Mouse (Mus musculus) stomach, postnatal 0 days (tissue): ENCODE measurements around the gene Ntm.

Experiments used
- CTCF ChIP-seq: IDR thresholded peaks from 2 replicates; pipeline ENCODE4 v1.5.1; 2016; ENCODE audit warnings: antibody characterized with exemption, low read depth, mild to moderate bottlenecking, moderate library complexity
- EP300 ChIP-seq: optimal IDR thresholded peaks from 2 replicates; pipeline ENCODE3; 2016; ENCODE audit warnings: antibody characterized with exemption

- TF ChIP-seq EP300 (no peak), CTCF (no peak)
Measured at GRCm38 (mm10) chr9:29823716-29824115, 139.2 kb downstream of the Ntm start.
